Mouse (Mus musculus) hindbrain, embryonic 11.5 days (tissue): ENCODE results near the gene Krit1. TPM values are rescaled to one million over a fixed set of nuclear protein-coding genes. Genes with fewer than 3 reads are reported as not detected.
"Not testable (repeated sequence)": the region's sequence is repeated elsewhere in the genome, so short reads cannot be mapped to it uniquely, and the experiment has no call there.

Experiments
- ATAC-seq: fragments of 200-750 bp; cut with Nextera tagmentation; 2 replicates; pipeline ENCODE4 v1.8.0; 2017; ENCODE audit warnings: mild to moderate bottlenecking, moderate TSS enrichment, moderate library complexity; ENCODE audit not compliant: low FRiP score
- DNase-seq: peaks from one replicate; pipeline ENCODE4 v3.0.0-alpha.2; 2015; ENCODE audit warnings: low spot score
- H3K27ac ChIP-seq: fragments of 300-500 bp; sonication (generic); 2 replicates; pipeline ENCODE4 v1.5.1; 2014; ENCODE audit warnings: mild to moderate bottlenecking, low read depth, low read length
- H3K27me3 ChIP-seq: fragments of 300-500 bp; sonication (generic); 2 replicates; pipeline ENCODE4 v1.6.1; 2014; ENCODE audit warnings: mild to moderate bottlenecking, low read length, moderate library complexity, mixed read lengths; ENCODE audit not compliant: control insufficient read depth, insufficient read depth
- H3K36me3 ChIP-seq: fragments of 300-500 bp; sonication (generic); 2 replicates; pipeline ENCODE4 v1.6.1; 2014; ENCODE audit warnings: mild to moderate bottlenecking, low read length, moderate library complexity, mixed read lengths; ENCODE audit not compliant: control insufficient read depth, insufficient read depth
- H3K4me1 ChIP-seq: fragments of 300-500 bp; sonication (generic); replicated peaks from 2 replicates; pipeline ENCODE4 v1.6.1; 2014; ENCODE audit warnings: low read length, mixed read lengths; ENCODE audit not compliant: control insufficient read depth, insufficient read depth
- H3K4me2 ChIP-seq: fragments of 300-500 bp; sonication (generic); replicated peaks from 2 replicates; pipeline ENCODE4 v1.6.1; 2014; ENCODE audit warnings: mild to moderate bottlenecking, low read depth, low read length
- H3K4me3 ChIP-seq: fragments of 300-500 bp; sonication (generic); 2 replicates; pipeline ENCODE4 v1.5.1; 2014; ENCODE audit warnings: low read depth, low read length
- H3K9ac ChIP-seq: fragments of 300-500 bp; sonication (generic); 2 replicates; pipeline ENCODE4 v1.6.1; 2014; ENCODE audit warnings: low read depth, low read length
- H3K9me3 ChIP-seq: fragments of 300-500 bp; sonication (generic); 2 replicates; pipeline ENCODE4 v1.6.1; 2016; ENCODE audit warnings: low read length; ENCODE audit not compliant: control insufficient read depth
- WGBS: fragments of 180-500 bp; shearing (Covaris S2); extraction: QIAGEN DNeasy Blood & Tissue Kit; methylation state at CpG from one replicate; pipeline ENCODE4 v1.1.7; 2014; 5-methylcytosine and 5-hydroxymethylcytosine counted together
- polyA plus RNA-seq: library from polyadenylated mRNA; unstranded; fragments of >200 nt; fragmentation: Nextera tagmentation; extraction: Ambion mirVana; gene quantifications from 2 replicates; pipeline ENCODE4 v1.2.1, GENCODE M21; 2014

Gene Krit1
- polyA plus RNA-seq, 1 experiment from 2014 or later, result 71.5 TPM

GRCm38 (mm10) chr5:3845026-3845425, 42.0 kb downstream of the Krit1 start, which contains the start of gene Lrrd1:
Lrrd1 (plus strand) TSS chr5:3845173.
- DNase-seq (peak; percentile 32), ATAC-seq (no peak)
- Histone ChIP-seq H3K9me3 (no peaks in the 10 kb centered on the region), H3K4me2 (peak within 1 kb of the TSS; percentile 50), H3K4me1 (no peaks in the 10 kb centered on the region; the same call in 1 of the 2 replicates), H3K4me3 (peak within 1 kb of the TSS; percentile 27), H3K27me3 (no peaks in the 10 kb centered on the region), H3K36me3 (no peaks in the 10 kb centered on the region), H3K9ac (0 out of 2 replicates have a peak within 1 kb of the TSS, but pooled peaks have one; percentile 43), H3K27ac (no peak within 1 kb of the TSS)
- 7% methylated on average over 24 of the region's 24 CpGs for WGBS

- H3K4me1 ChIP-seq, result no peaks in the 10 kb centered on the region
- H3K9ac ChIP-seq, result no peak overlapping the region
- H3K27ac ChIP-seq, result no peak overlapping the region
- ATAC-seq (no peak), DNase-seq (no peak)
- H3K36me3 ChIP-seq, result no peaks in the 10 kb centered on the region
- H3K4me2 ChIP-seq, result no peak overlapping the region
- 72% methylated on average over 4 of the region's 4 CpGs for WGBS
- H3K4me3 ChIP-seq, result no peak overlapping the region
- H3K9me3 ChIP-seq, result no peaks in the 10 kb centered on the region
- no peaks in the 10 kb centered on the region for H3K27me3 ChIP-seq
Observed at GRCm38 (mm10) chr5:3870161-3870560, 67.2 kb downstream of the Krit1 start.

GRCm38 (mm10) chr5:3872348-3872747, 69.4 kb downstream of the Krit1 start:
- Histone ChIP-seq H3K27me3 (no peaks in the 10 kb centered on the region), H3K4me2 (no peak overlapping the region), H3K9me3 (no peaks in the 10 kb centered on the region), H3K36me3 (no peaks in the 10 kb centered on the region), H3K27ac (no peak overlapping the region), H3K9ac (no peak overlapping the region), H3K4me3 (no peak overlapping the region), H3K4me1 (no peaks in the 10 kb centered on the region)
- WGBS, result 7% methylated on average over 1 of the region's 1 CpGs
- DNase-seq (no peak), ATAC-seq (no peak)

GRCm38 (mm10) chr5:3873485-3873884, 70.5 kb downstream of the Krit1 start:
- H3K27ac ChIP-seq, result no peak overlapping the region
- H3K9me3 ChIP-seq, result no peaks in the 10 kb centered on the region
- no peaks in the 10 kb centered on the region for H3K4me1 ChIP-seq
- WGBS, result 80% methylated on average over 3 of the region's 3 CpGs
- no peaks in the 10 kb centered on the region for H3K27me3 ChIP-seq
- DNase-seq, result no peak
- H3K9ac ChIP-seq, result no peak overlapping the region
- ATAC-seq, result no peak
- no peaks in the 10 kb centered on the region for H3K36me3 ChIP-seq
- H3K4me3 ChIP-seq, result no peak overlapping the region
- H3K4me2 ChIP-seq, result no peak overlapping the region

- not testable (repeated sequence) for H3K9me3 ChIP-seq, H3K4me1 ChIP-seq, ATAC-seq, H3K27me3 ChIP-seq, H3K9ac ChIP-seq, H3K36me3 ChIP-seq, H3K27ac ChIP-seq, DNase-seq, H3K4me2 ChIP-seq, H3K4me3 ChIP-seq
- 92% methylated on average over 7 of the region's 7 CpGs for WGBS
Observed at GRCm38 (mm10) chr5:3886862-3887261, 83.9 kb downstream of the Krit1 start.

GRCm38 (mm10) chr5:3889201-3889600, 86.2 kb downstream of the Krit1 start:
- no peak overlapping the region for H3K4me3 ChIP-seq
- no peak overlapping the region for H3K4me2 ChIP-seq
- no peaks in the 10 kb centered on the region for H3K9me3 ChIP-seq
- no peaks in the 10 kb centered on the region for H3K27me3 ChIP-seq
- ATAC-seq (no peak), DNase-seq (no peak)
- H3K4me1 ChIP-seq, result no peaks in the 10 kb centered on the region
- H3K27ac ChIP-seq, result no peak overlapping the region
- H3K36me3 ChIP-seq, result no peaks in the 10 kb centered on the region
- no peak overlapping the region for H3K9ac ChIP-seq

GRCm38 (mm10) chr5:3893459-3894293, 90.7 kb downstream of the Krit1 start, which contains the start of gene Mterf1a:
Mterf1a (minus strand) TSS chr5:3893933.
- H3K27me3 ChIP-seq, H3K36me3 ChIP-seq, H3K9me3 ChIP-seq, H3K4me1 ChIP-seq, H3K27ac ChIP-seq: not testable (repeated sequence)
- Histone ChIP-seq H3K4me2 (peak within 1 kb of the TSS; percentile 45), H3K9ac (peak within 1 kb of the TSS; percentile 48; the same call in 1 of the 2 replicates), H3K4me3 (peak within 1 kb of the TSS; percentile 42)
- WGBS, result 5% methylated on average over 3 of the region's 47 CpGs
- ATAC-seq (peak; percentile 99), DNase-seq (peak; percentile 23)

GRCm38 (mm10) chr5:3894294-3894619, 91.3 kb downstream of the Krit1 start:
- not testable (repeated sequence) for H3K9ac ChIP-seq, H3K4me2 ChIP-seq, H3K27me3 ChIP-seq, H3K36me3 ChIP-seq, DNase-seq, H3K9me3 ChIP-seq, H3K27ac ChIP-seq, H3K4me3 ChIP-seq, ATAC-seq, H3K4me1 ChIP-seq
- 90% methylated on average over 4 of the region's 4 CpGs for WGBS
